ENCODE assay signal across 9 mouse cellular contexts in the genomic region with DNA sequence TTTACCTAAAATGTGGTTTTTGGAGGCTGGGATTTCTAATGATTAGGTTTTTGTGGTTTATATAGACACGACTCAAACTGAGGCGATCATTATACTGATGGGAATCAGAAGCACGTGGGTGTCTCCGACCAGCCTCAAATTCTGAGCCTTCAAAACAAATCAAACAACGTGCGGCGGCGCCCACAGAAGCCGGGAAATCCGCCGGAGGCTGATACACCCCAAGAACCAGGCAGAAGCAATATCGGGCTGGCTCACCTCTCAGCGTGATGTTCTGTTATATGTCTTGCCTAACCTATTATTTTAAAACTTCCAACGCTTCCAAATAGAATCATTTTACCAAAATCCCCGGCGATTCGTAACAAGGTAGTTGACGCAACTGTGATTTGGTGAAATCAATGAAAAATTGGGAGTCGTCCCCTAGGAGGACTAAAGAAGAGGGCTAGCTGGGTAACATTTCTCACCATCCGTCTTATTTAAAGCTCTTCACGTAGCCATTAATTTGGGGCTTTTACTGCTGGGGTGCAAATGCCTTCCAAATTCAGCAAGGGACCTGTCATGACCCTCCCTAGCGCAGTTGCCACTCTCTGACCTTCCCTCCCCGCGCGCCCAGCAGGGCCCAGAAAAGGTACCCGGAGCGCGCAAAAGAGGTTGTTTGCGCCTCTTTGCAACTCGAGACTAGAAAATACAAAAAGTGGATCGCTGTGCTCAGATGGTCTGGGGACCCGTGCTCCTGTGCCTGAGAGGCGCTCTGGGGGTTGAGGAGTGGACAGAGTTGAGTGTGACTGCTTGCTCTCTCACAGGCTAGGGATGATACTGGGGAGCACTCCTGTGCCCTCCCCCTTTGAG. TPM values are rescaled to one million over a fixed set of nuclear protein-coding genes. Genes with fewer than 3 reads are reported as not detected.
DNase-seq lines count a peak whose midpoint lies in the region; ATAC-seq and TF ChIP-seq lines count a peak whose summit lies in the region.
"Had no signal": no experiment of that assay in that cellular context is flagged by ENCODE, and none has a peak within 500 bp of the region (broad histone marks: within the 10 kb centered on the region; RNA-seq: fewer than 3 reads in every experiment).

No protein-coding gene starts in this region.

- H3K4me3 ChIP-seq in gastrocnemius, adult 2 months, result peak overlapping the region; percentile 14
- H3K4me3 ChIP-seq in bone marrow macrophage, adult 2 months (ENCODE audit: insufficient read depth, low read length), result peak overlapping the region; percentile 47
- H3K4me3 ChIP-seq in heart, embryonic 14.5 days (ENCODE audit: control insufficient read depth in 1 of 2, insufficient read depth in 1 of 2, low read depth in 1 of 2, low read length in 2 of 2), result peak overlapping the region in 1 of 2 experiments; percentile 7; a peak in 2 of 4 replicates
- peak overlapping the region; percentile 72 for H3K4me3 ChIP-seq in limb, embryonic 14.5 days (replicated peaks; ENCODE audit: low read length)
- H3K4me3 ChIP-seq in stomach, embryonic 14.5 days (ENCODE audit: low read depth, low read length), result peak overlapping the region; percentile 6; the same call in 1 of the 2 replicates

- no peaks in the 10 kb centered on the region for H3K4me1 ChIP-seq in bone marrow macrophage, adult 2 months (ENCODE audit: control insufficient read depth, insufficient read depth, low read length)
- H3K4me1 ChIP-seq in heart, embryonic 14.5 days (ENCODE audit: control insufficient read depth in 2 of 2, insufficient read depth in 2 of 2, low read length in 2 of 2), result peaks cover 6 to 20% of the 10 kb centered on the region in 2 experiments; a peak in 3 of 4 replicates
- peaks cover 21% of the 10 kb centered on the region; the same call in 1 of the 2 replicates for H3K4me1 ChIP-seq in limb, embryonic 14.5 days (ENCODE audit: control insufficient read depth, insufficient read depth, low read length)
- H3K4me1 ChIP-seq in stomach, embryonic 14.5 days (ENCODE audit: control insufficient read depth, insufficient read depth, low read length), result peaks cover 11% of the 10 kb centered on the region; the same call in 1 of the 2 replicates

- no peak for TF ChIP-seq CTCF in gastrocnemius, adult 2 months (IDR thresholded peaks at IDR 0.05)
- TF ChIP-seq CTCF in bone marrow macrophage, adult 2 months (IDR thresholded peaks at IDR 0.05; ENCODE audit: low read depth, low read length), result no peak

- H3K27me3 ChIP-seq in heart, embryonic 14.5 days (ENCODE audit: control insufficient read depth, insufficient read depth, low read length), result peaks cover 66% of the 10 kb centered on the region
- peaks cover 68% of the 10 kb centered on the region for H3K27me3 ChIP-seq in limb, embryonic 14.5 days (ENCODE audit: control insufficient read depth, insufficient read depth, low read length)
- peaks cover 30% of the 10 kb centered on the region for H3K27me3 ChIP-seq in stomach, embryonic 14.5 days (ENCODE audit: control insufficient read depth, insufficient read depth, low read length)
- H3K27me3 ChIP-seq: Patski had no signal

- intact Hi-C loops in gastrocnemius, adult 2 months (cut with DNase I), result loop anchor here (5.0 to 10.0 kb wide), 4 partner anchors 123 to 635 kb away; no protein-coding TSS in a partner anchor

- no peak overlapping the region for H3K9ac ChIP-seq in heart, embryonic 14.5 days (ENCODE audit: low read length)
- H3K9ac ChIP-seq in limb, embryonic 14.5 days (ENCODE audit: low read depth, low read length, severe bottlenecking), result peak overlapping the region; percentile 31; the same call in 1 of the 2 replicates
- no peak overlapping the region for H3K9ac ChIP-seq in stomach, embryonic 14.5 days (replicated peaks; ENCODE audit: low read depth, low read length)

- peak overlapping the region; percentile 51 for H3K4me2 ChIP-seq in heart, embryonic 14.5 days (ENCODE audit: low read length)
- H3K4me2 ChIP-seq in limb, embryonic 14.5 days (replicated peaks; ENCODE audit: low read depth, low read length, severe bottlenecking), result peak overlapping the region; percentile 92
- peak overlapping the region; percentile 28; the same call in 1 of the 2 replicates for H3K4me2 ChIP-seq in stomach, embryonic 14.5 days (replicated peaks; ENCODE audit: low read depth, low read length)

- DNase-seq in gastrocnemius, adult 2 months, result no peak
- DNase-seq in gastrocnemius, postnatal 25 days, result no peak
- DNase-seq in 3134 (ENCODE audit: extremely low read depth, insufficient read length, low spot score), result peak; percentile 76
- DNase-seq in limb, embryonic 14.5 days (ENCODE audit: low spot score), result peak; percentile 26
- no peak for DNase-seq in testis, postnatal 10 days (ENCODE audit: low spot score)

- ATAC-seq in heart, embryonic 14.5 days (ENCODE audit: insufficient number of reproducible peaks, insufficient read depth, low FRiP score, low read depth), result no peak
- no peak for ATAC-seq in limb, embryonic 14.5 days (ENCODE audit: low FRiP score, low read depth)
- ATAC-seq in stomach, embryonic 14.5 days (ENCODE audit: insufficient number of reproducible peaks, insufficient read depth, low FRiP score, low read depth), result no peak
- ATAC-seq: Patski had no signal

- 2% methylated on average over 33 of the region's 33 CpGs for WGBS in heart, embryonic 14.5 days
- under 1% methylated on average over 32 of the region's 33 CpGs for WGBS in limb, embryonic 14.5 days
- 1% methylated on average over 33 of the region's 33 CpGs for WGBS in stomach, embryonic 14.5 days

- no peak overlapping the region for H3K27ac ChIP-seq in gastrocnemius, adult 2 months
- no peak overlapping the region for H3K27ac ChIP-seq in bone marrow macrophage, adult 2 months (ENCODE audit: insufficient read depth, low read depth, low read length)
- H3K27ac ChIP-seq in heart, embryonic 14.5 days (replicated peaks in 1 of 2; ENCODE audit: control insufficient read depth in 1 of 2, insufficient read depth in 1 of 2, low read depth in 2 of 2, low read length in 2 of 2), result no peak overlapping the region
- no peak overlapping the region for H3K27ac ChIP-seq in limb, embryonic 14.5 days (replicated peaks; ENCODE audit: low read depth, low read length)
- H3K27ac ChIP-seq in stomach, embryonic 14.5 days (ENCODE audit: low read length), result no peak overlapping the region

- no peaks in the 10 kb centered on the region for H3K9me3 ChIP-seq in heart, embryonic 14.5 days (ENCODE audit: control insufficient read depth, low read length)
- no peaks in the 10 kb centered on the region for H3K9me3 ChIP-seq in limb, embryonic 14.5 days (ENCODE audit: control insufficient read depth, low read length)
- no peaks in the 10 kb centered on the region for H3K9me3 ChIP-seq in stomach, embryonic 14.5 days (ENCODE audit: control insufficient read depth, low read depth, low read length)

- no peaks in the 10 kb centered on the region for H3K36me3 ChIP-seq in heart, embryonic 14.5 days (ENCODE audit: control insufficient read depth, insufficient read depth, low read length)
- no peaks in the 10 kb centered on the region for H3K36me3 ChIP-seq in limb, embryonic 14.5 days (ENCODE audit: control insufficient read depth, insufficient read depth, low read length)
- no peaks in the 10 kb centered on the region for H3K36me3 ChIP-seq in stomach, embryonic 14.5 days (ENCODE audit: control insufficient read depth, insufficient read depth, low read length)

- TF ChIP-seq POLR2A in bone marrow macrophage, adult 2 months (IDR thresholded peaks at IDR 0.05; ENCODE audit: borderline replicate concordance, low read depth, low read length), result no peak
- TF ChIP-seq POLR2A in limb, embryonic 14.5 days (IDR thresholded peaks at IDR 0.05; ENCODE audit: borderline replicate concordance, extremely low read depth, insufficient read depth, insufficient read length), result no peak

RNA-seq across cellular contexts. Expression of a gene that starts 39.5 kb away (rescaled TPM):
- 10 to 100 TPM; 10.2 to 10.8 TPM for total RNA-seq in gastrocnemius, adult 2 months (2021)
- total RNA-seq in gastrocnemius, postnatal 25 days (2021), result 1 to 10 TPM; 6.5 TPM
- polyA plus RNA-seq in bone marrow macrophage, adult 2 months (2012; ENCODE audit: insufficient read depth, insufficient read length, missing spikeins), result 14.5 and 15.4 TPM in 2 replicates
- 23.5 and 23.7 TPM in 2 replicates for polyA plus RNA-seq in heart, embryonic 14.5 days (2014; fragmentation: Nextera tagmentation; extraction: Ambion mirVana)
- polyA plus RNA-seq in limb, embryonic 14.5 days (2012; rRNA removed), result 9.6 and 10.5 TPM in 2 replicates
- 21.3 and 23.7 TPM in 2 replicates for polyA plus RNA-seq in limb, embryonic 14.5 days (2014; fragmentation: Nextera tagmentation; extraction: Ambion mirVana)
- 27.0 and 27.5 TPM in 2 replicates for polyA plus RNA-seq in stomach, embryonic 14.5 days (2014; fragmentation: Nextera tagmentation; extraction: Ambion mirVana)

Comparison
In these comparisons a context has a peak if more than half of its experiments do, and no peak if none do; other contexts are left out.
1. DNase-seq: peak in 3134 (single experiment) and limb, embryonic 14.5 days (single experiment); none in gastrocnemius, adult 2 months (single experiment), gastrocnemius, postnatal 25 days (single experiment) and testis, postnatal 10 days (single experiment).
2. H3K4me2 ChIP-seq: peak in every context shown above with its lines; median percentile 92 in limb, embryonic 14.5 days; 51 in heart, embryonic 14.5 days; 28 in stomach, embryonic 14.5 days.